ENCODE assay signal across 16 mouse cellular contexts in genomic region chr1:121111776-121112344, GRCm38 (mm10).
DNase-seq lines count a peak whose midpoint lies in the region; ATAC-seq lines count a peak whose summit lies in the region.
"Had no signal": no experiment of that assay in that cellular context is flagged by ENCODE, and none has a peak within 500 bp of the region (broad histone marks: within the 10 kb centered on the region; RNA-seq: fewer than 3 reads in every experiment).

No protein-coding gene starts in this region.

- no peak overlapping the region for H3K4me3 ChIP-seq in forebrain, embryonic 14.5 days (ENCODE audit: low read depth, low read length)
- no peak overlapping the region for H3K4me3 ChIP-seq in forebrain, embryonic 13.5 days
- H3K4me3 ChIP-seq in intestine, embryonic 16.5 days (ENCODE audit: low read length): no peak overlapping the region
- no peak overlapping the region for H3K4me3 ChIP-seq in stomach, embryonic 16.5 days (replicated peaks; ENCODE audit: low read length)
- H3K4me3 ChIP-seq: forebrain, embryonic 10.5 days; liver, embryonic 12.5 days; neural tube, embryonic 12.5 days had no signal

- no peak overlapping the region for H3K9ac ChIP-seq in forebrain, embryonic 14.5 days (ENCODE audit: low read length)
- no peak overlapping the region for H3K9ac ChIP-seq in forebrain, embryonic 13.5 days
- no peak overlapping the region for H3K9ac ChIP-seq in intestine, embryonic 16.5 days (ENCODE audit: low read depth, low read length)
- no peak overlapping the region for H3K9ac ChIP-seq in stomach, embryonic 16.5 days (ENCODE audit: low read length)
- H3K9ac ChIP-seq: liver, embryonic 12.5 days; neural tube, embryonic 12.5 days had no signal

- H3K36me3 ChIP-seq in forebrain, embryonic 14.5 days (ENCODE audit: control insufficient read depth, insufficient read depth, low read length): no peaks in the 10 kb centered on the region
- H3K36me3 ChIP-seq in forebrain, embryonic 13.5 days (ENCODE audit: poor library complexity, severe bottlenecking): no peaks in the 10 kb centered on the region
- H3K36me3 ChIP-seq in intestine, embryonic 16.5 days (ENCODE audit: control insufficient read depth, insufficient read depth, low read length): no peaks in the 10 kb centered on the region
- no peaks in the 10 kb centered on the region for H3K36me3 ChIP-seq in stomach, embryonic 16.5 days (ENCODE audit: control insufficient read depth, insufficient read depth, low read length)
- H3K36me3 ChIP-seq: forebrain, embryonic 10.5 days; liver, embryonic 12.5 days; neural tube, embryonic 12.5 days had no signal

- no peaks in the 10 kb centered on the region for H3K4me1 ChIP-seq in forebrain, embryonic 14.5 days (ENCODE audit: control insufficient read depth, insufficient read depth, low read length)
- 0 out of 2 replicates have a peak, but pooled peaks cover 2% of the 10 kb centered on the region for H3K4me1 ChIP-seq in forebrain, embryonic 13.5 days
- no peaks in the 10 kb centered on the region for H3K4me1 ChIP-seq in intestine, embryonic 16.5 days (ENCODE audit: control insufficient read depth, insufficient read depth, low read length)
- H3K4me1 ChIP-seq in stomach, embryonic 16.5 days (ENCODE audit: control insufficient read depth, insufficient read depth, low read length): 0 out of 2 replicates have a peak, but pooled peaks cover 3% of the 10 kb centered on the region
- H3K4me1 ChIP-seq: liver, embryonic 12.5 days; neural tube, embryonic 12.5 days had no signal

- H3K4me2 ChIP-seq in forebrain, embryonic 14.5 days (ENCODE audit: low read length): no peak overlapping the region
- H3K4me2 ChIP-seq in forebrain, embryonic 13.5 days: no peak overlapping the region
- no peak overlapping the region for H3K4me2 ChIP-seq in intestine, embryonic 16.5 days (ENCODE audit: low read depth, low read length)
- no peak overlapping the region for H3K4me2 ChIP-seq in stomach, embryonic 16.5 days (ENCODE audit: low read depth, low read length)
- H3K4me2 ChIP-seq: liver, embryonic 12.5 days; midbrain, embryonic 11.5 days; neural tube, embryonic 12.5 days had no signal

- DNase-seq in forebrain, embryonic 14.5 days (ENCODE audit: low spot score): peak; percentile 16
- DNase-seq in testis, postnatal 14 days (ENCODE audit: low spot score): peak; percentile 10
- DNase-seq in testis, postnatal 10 days (ENCODE audit: low spot score): no peak
- no peak for DNase-seq in cerebellum, postnatal 25 days
- no peak for DNase-seq in urinary bladder, adult 2 months (ENCODE audit: low spot score)
- DNase-seq: cerebellum, postnatal 36 days; heart, adult 18-20 months; right cerebral cortex, postnatal 4 days; thymus, adult 2 months had no signal

- no peak for ATAC-seq in forebrain, embryonic 14.5 days
- ATAC-seq in forebrain, embryonic 13.5 days: no peak
- ATAC-seq in intestine, embryonic 16.5 days: peak; percentile 33; the same call in 1 of the 2 replicates
- peak; percentile 24; the same call in 1 of the 2 replicates for ATAC-seq in stomach, embryonic 16.5 days (ENCODE audit: insufficient read depth, low FRiP score)
- ATAC-seq: liver, embryonic 12.5 days had no signal

- no peaks in the 10 kb centered on the region for H3K9me3 ChIP-seq in forebrain, embryonic 14.5 days (replicated peaks; ENCODE audit: control insufficient read depth, low read length)
- no peaks in the 10 kb centered on the region for H3K9me3 ChIP-seq in forebrain, embryonic 13.5 days (replicated peaks)
- H3K9me3 ChIP-seq in intestine, embryonic 16.5 days (ENCODE audit: control insufficient read depth, low read length): no peaks in the 10 kb centered on the region
- no peaks in the 10 kb centered on the region for H3K9me3 ChIP-seq in stomach, embryonic 16.5 days (replicated peaks; ENCODE audit: control insufficient read depth, low read length)
- H3K9me3 ChIP-seq: forebrain, embryonic 10.5 days; liver, embryonic 12.5 days; neural tube, embryonic 12.5 days had no signal

- H3K27me3 ChIP-seq in forebrain, embryonic 14.5 days (replicated peaks; ENCODE audit: control insufficient read depth, insufficient read depth, low read length): 0 out of 2 replicates have a peak, but pooled peaks cover 3% of the 10 kb centered on the region
- H3K27me3 ChIP-seq in forebrain, embryonic 13.5 days: 0 out of 2 replicates have a peak, but pooled peaks cover 2% of the 10 kb centered on the region
- no peaks in the 10 kb centered on the region for H3K27me3 ChIP-seq in intestine, embryonic 16.5 days (replicated peaks; ENCODE audit: control insufficient read depth, insufficient read depth, low read length)
- no peaks in the 10 kb centered on the region for H3K27me3 ChIP-seq in stomach, embryonic 16.5 days (ENCODE audit: control insufficient read depth, insufficient read depth, low read length)
- H3K27me3 ChIP-seq: liver, embryonic 12.5 days; neural tube, embryonic 12.5 days had no signal

- no peak overlapping the region for H3K27ac ChIP-seq in forebrain, embryonic 14.5 days (ENCODE audit: low read depth, low read length)
- no peak overlapping the region for H3K27ac ChIP-seq in forebrain, embryonic 13.5 days
- peak overlapping the region; percentile 15; the same call in 1 of the 2 replicates for H3K27ac ChIP-seq in intestine, embryonic 16.5 days (ENCODE audit: low read length)
- peak overlapping the region; percentile 44 for H3K27ac ChIP-seq in stomach, embryonic 16.5 days (ENCODE audit: low read length)
- H3K27ac ChIP-seq: forebrain, embryonic 10.5 days; liver, embryonic 12.5 days; neural tube, embryonic 12.5 days had no signal

- WGBS in forebrain, embryonic 14.5 days: 55% methylated on average over 4 of the region's 4 CpGs
- WGBS in forebrain, embryonic 13.5 days: 37% methylated on average over 4 of the region's 4 CpGs
- WGBS in intestine, embryonic 16.5 days: 24% methylated on average over 4 of the region's 4 CpGs
- 41% methylated on average over 4 of the region's 4 CpGs for WGBS in stomach, embryonic 16.5 days

Comparison
In these comparisons a context has a peak if more than half of its experiments do, and no peak if none do; other contexts are left out.
1. DNase-seq: peak in forebrain, embryonic 14.5 days (single experiment) and testis, postnatal 14 days (single experiment); none in testis, postnatal 10 days (single experiment), cerebellum, postnatal 25 days (0 of 2) and urinary bladder, adult 2 months (single experiment).
2. ATAC-seq: peak in intestine, embryonic 16.5 days (single experiment) and stomach, embryonic 16.5 days (single experiment); none in forebrain, embryonic 14.5 days (single experiment) and forebrain, embryonic 13.5 days (single experiment).
3. H3K27ac ChIP-seq: peak in intestine, embryonic 16.5 days (single experiment) and stomach, embryonic 16.5 days (single experiment); none in forebrain, embryonic 14.5 days (single experiment) and forebrain, embryonic 13.5 days (single experiment).